Mouse (Mus musculus): Measurements from ENCODE around the gene Gm11032. TPM values are rescaled to one million over a fixed set of nuclear protein-coding genes. Genes with fewer than 3 reads are reported as not detected.
"Not testable (repeated sequence)": the region's sequence is repeated elsewhere in the genome, so short reads cannot be mapped to it uniquely, and the experiment has no call there.

The Gm11032 gene
- polyA plus RNA-seq, 1 experiment from 2014 or later = not detected

- no peak overlapping the region for H3K27ac ChIP-seq (ENCODE audit: low read depth, low read length)
- H3K27me3 ChIP-seq (ENCODE audit: control insufficient read depth, insufficient read depth, low read length) = no peaks in the 10 kb centered on the region
- H3K9me3 ChIP-seq (ENCODE audit: control insufficient read depth, low read length) = no peaks in the 10 kb centered on the region
- H3K4me1 ChIP-seq (replicated peaks; ENCODE audit: control insufficient read depth, insufficient read depth, low read length) = peaks cover 2% of the 10 kb centered on the region; the same call in 1 of the 2 replicates
- ATAC-seq (replicated peaks; ENCODE audit: low FRiP score) (no peak), DNase-seq (ENCODE audit: low spot score) (no peak)
- H3K36me3 ChIP-seq (ENCODE audit: control insufficient read depth, insufficient read depth, low read length) = no peaks in the 10 kb centered on the region
- 87% methylated on average over 5 of the region's 5 CpGs for WGBS
- H3K4me3 ChIP-seq (ENCODE audit: low read depth, low read length) = no peak overlapping the region
- no peak overlapping the region for H3K9ac ChIP-seq (ENCODE audit: low read length)
- H3K4me2 ChIP-seq (ENCODE audit: low read depth, low read length, severe bottlenecking) = no peak overlapping the region
Observed at GRCm38 (mm10) chr11:4634395-4634794, 14.5 kb downstream of the Gm11032 start.

- H3K4me1 ChIP-seq (replicated peaks; ENCODE audit: control insufficient read depth, insufficient read depth, low read length) = no peaks in the 10 kb centered on the region; the same call in 1 of the 2 replicates
- ATAC-seq (replicated peaks; ENCODE audit: low FRiP score) (no peak), DNase-seq (ENCODE audit: low spot score) (no peak)
- no peak overlapping the region for H3K27ac ChIP-seq (ENCODE audit: low read depth, low read length)
- H3K9ac ChIP-seq (ENCODE audit: low read length) = no peak overlapping the region
- WGBS = 63% methylated on average over 5 of the region's 5 CpGs
- no peaks in the 10 kb centered on the region for H3K27me3 ChIP-seq (ENCODE audit: control insufficient read depth, insufficient read depth, low read length)
- peak overlapping the region; percentile 85 for H3K4me2 ChIP-seq (ENCODE audit: low read depth, low read length, severe bottlenecking)
- no peaks in the 10 kb centered on the region for H3K36me3 ChIP-seq (ENCODE audit: control insufficient read depth, insufficient read depth, low read length)
- no peak overlapping the region for H3K4me3 ChIP-seq (ENCODE audit: low read depth, low read length)
- H3K9me3 ChIP-seq (ENCODE audit: control insufficient read depth, low read length) = no peaks in the 10 kb centered on the region
Observed at GRCm38 (mm10) chr11:4636782-4637342, 17.0 kb downstream of the Gm11032 start.

GRCm38 (mm10) chr11:4637534-4638234, 17.8 kb downstream of the Gm11032 start, which contains the start of gene Ascc2:
Ascc2 (plus strand) TSS chr11:4637747.
- H3K9ac ChIP-seq (ENCODE audit: low read length) = peak within 1 kb of the TSS; percentile 77
- peak; percentile 91 for ATAC-seq (replicated peaks; ENCODE audit: low FRiP score)
- H3K4me1 ChIP-seq (replicated peaks; ENCODE audit: control insufficient read depth, insufficient read depth, low read length) = no peaks in the 10 kb centered on the region; the same call in 1 of the 2 replicates
- no peak within 1 kb of the TSS for H3K27ac ChIP-seq (ENCODE audit: low read depth, low read length)
- under 1% methylated on average over 35 of the region's 35 CpGs for WGBS
- H3K4me2 ChIP-seq (ENCODE audit: low read depth, low read length, severe bottlenecking) = peak within 1 kb of the TSS; percentile 85
- peak; percentile 97 for DNase-seq (ENCODE audit: low spot score)
- H3K27me3 ChIP-seq (ENCODE audit: control insufficient read depth, insufficient read depth, low read length) = no peaks in the 10 kb centered on the region
- no peaks in the 10 kb centered on the region for H3K36me3 ChIP-seq (ENCODE audit: control insufficient read depth, insufficient read depth, low read length)
- no peaks in the 10 kb centered on the region for H3K9me3 ChIP-seq (ENCODE audit: control insufficient read depth, low read length)
- H3K4me3 ChIP-seq (ENCODE audit: low read depth, low read length) = peak within 1 kb of the TSS; percentile 83

GRCm38 (mm10) chr11:4638261-4638660, 18.4 kb downstream of the Gm11032 start:
- H3K27ac ChIP-seq (ENCODE audit: low read depth, low read length) = no peak overlapping the region
- H3K9me3 ChIP-seq (ENCODE audit: control insufficient read depth, low read length) = no peaks in the 10 kb centered on the region
- peak overlapping the region; percentile 85 for H3K4me2 ChIP-seq (ENCODE audit: low read depth, low read length, severe bottlenecking)
- H3K4me1 ChIP-seq (replicated peaks; ENCODE audit: control insufficient read depth, insufficient read depth, low read length) = no peaks in the 10 kb centered on the region; the same call in 1 of the 2 replicates
- no peaks in the 10 kb centered on the region for H3K27me3 ChIP-seq (ENCODE audit: control insufficient read depth, insufficient read depth, low read length)
- peak overlapping the region; percentile 77 for H3K9ac ChIP-seq (ENCODE audit: low read length)
- no peaks in the 10 kb centered on the region for H3K36me3 ChIP-seq (ENCODE audit: control insufficient read depth, insufficient read depth, low read length)
- peak overlapping the region; percentile 83 for H3K4me3 ChIP-seq (ENCODE audit: low read depth, low read length)
- ATAC-seq (replicated peaks; ENCODE audit: low FRiP score) (peak; percentile 11; the same call in 1 of the 2 replicates), DNase-seq (ENCODE audit: low spot score) (no peak)
- WGBS = 34% methylated on average over 7 of the region's 7 CpGs

GRCm38 (mm10) chr11:4641185-4641584, 21.3 kb downstream of the Gm11032 start:
- Histone ChIP-seq H3K9me3 (ENCODE audit: control insufficient read depth, low read length) (no peaks in the 10 kb centered on the region), H3K4me1 (replicated peaks; ENCODE audit: control insufficient read depth, insufficient read depth, low read length) (no peaks in the 10 kb centered on the region; the same call in 1 of the 2 replicates), H3K4me2 (ENCODE audit: low read depth, low read length, severe bottlenecking) (no peak overlapping the region), H3K4me3 (ENCODE audit: low read depth, low read length) (no peak overlapping the region), H3K36me3 (ENCODE audit: control insufficient read depth, insufficient read depth, low read length) (no peaks in the 10 kb centered on the region), H3K9ac (ENCODE audit: low read length) (no peak overlapping the region), H3K27me3 (ENCODE audit: control insufficient read depth, insufficient read depth, low read length) (no peaks in the 10 kb centered on the region), H3K27ac (ENCODE audit: low read depth, low read length) (no peak overlapping the region)
- ATAC-seq (replicated peaks; ENCODE audit: low FRiP score) = no peak
- DNase-seq (ENCODE audit: low spot score) = no peak

- Histone ChIP-seq H3K4me2 (ENCODE audit: low read depth, low read length, severe bottlenecking) (no peak overlapping the region), H3K27ac (ENCODE audit: low read depth, low read length) (no peak overlapping the region), H3K4me3 (ENCODE audit: low read depth, low read length) (no peak overlapping the region), H3K36me3 (ENCODE audit: control insufficient read depth, insufficient read depth, low read length) (no peaks in the 10 kb centered on the region), H3K27me3 (ENCODE audit: control insufficient read depth, insufficient read depth, low read length) (no peaks in the 10 kb centered on the region), H3K9me3 (ENCODE audit: control insufficient read depth, low read length) (no peaks in the 10 kb centered on the region), H3K9ac (ENCODE audit: low read length) (no peak overlapping the region), H3K4me1 (replicated peaks; ENCODE audit: control insufficient read depth, insufficient read depth, low read length) (no peaks in the 10 kb centered on the region)
- DNase-seq (ENCODE audit: low spot score) (no peak), ATAC-seq (replicated peaks; ENCODE audit: low FRiP score) (no peak)
- WGBS = 53% methylated on average over 5 of the region's 5 CpGs
Observed at GRCm38 (mm10) chr11:4643722-4644121, 23.9 kb downstream of the Gm11032 start.

- WGBS = 94% methylated on average over 4 of the region's 6 CpGs
- not testable (repeated sequence) for H3K9ac ChIP-seq (ENCODE audit: low read length); DNase-seq (ENCODE audit: low spot score); H3K27me3 ChIP-seq (ENCODE audit: control insufficient read depth, insufficient read depth, low read length); H3K4me1 ChIP-seq (replicated peaks; ENCODE audit: control insufficient read depth, insufficient read depth, low read length); H3K4me3 ChIP-seq (ENCODE audit: low read depth, low read length); ATAC-seq (replicated peaks; ENCODE audit: low FRiP score); H3K36me3 ChIP-seq (ENCODE audit: control insufficient read depth, insufficient read depth, low read length); H3K4me2 ChIP-seq (ENCODE audit: low read depth, low read length, severe bottlenecking); H3K27ac ChIP-seq (ENCODE audit: low read depth, low read length); H3K9me3 ChIP-seq (ENCODE audit: control insufficient read depth, low read length)
Observed at GRCm38 (mm10) chr11:4645180-4645579, 25.3 kb downstream of the Gm11032 start.

GRCm38 (mm10) chr11:4646409-4646808, 26.5 kb downstream of the Gm11032 start:
- no peak overlapping the region for H3K4me3 ChIP-seq (ENCODE audit: low read depth, low read length)
- H3K4me1 ChIP-seq (replicated peaks; ENCODE audit: control insufficient read depth, insufficient read depth, low read length) = no peaks in the 10 kb centered on the region
- no peaks in the 10 kb centered on the region for H3K27me3 ChIP-seq (ENCODE audit: control insufficient read depth, insufficient read depth, low read length)
- peaks cover 2% of the 10 kb centered on the region; the same call in 1 of the 2 replicates for H3K36me3 ChIP-seq (ENCODE audit: control insufficient read depth, insufficient read depth, low read length)
- no peak overlapping the region for H3K9ac ChIP-seq (ENCODE audit: low read length)
- DNase-seq (ENCODE audit: low spot score) = no peak
- H3K27ac ChIP-seq (ENCODE audit: low read depth, low read length) = no peak overlapping the region
- WGBS = 93% methylated on average over 9 of the region's 9 CpGs
- ATAC-seq (replicated peaks; ENCODE audit: low FRiP score) = no peak
- H3K9me3 ChIP-seq (ENCODE audit: control insufficient read depth, low read length) = no peaks in the 10 kb centered on the region
- no peak overlapping the region for H3K4me2 ChIP-seq (ENCODE audit: low read depth, low read length, severe bottlenecking)

Data from forebrain, embryonic 11.5 days (tissue).